Mouse (Mus musculus) ES-Bruce4 (cell line): Measurements from ENCODE around the gene Trim65. TPM values are rescaled to one million over a fixed set of nuclear protein-coding genes. Genes with fewer than 3 reads are reported as not detected.

ENCODE experiments used
- H3K27ac ChIP-seq: 2 replicates; pipeline ENCODE4 v1.5.1; 2012; ENCODE audit warnings: low read length, inconsistent platforms; ENCODE audit not compliant: insufficient read depth
- H3K27me3 ChIP-seq: 2 replicates; pipeline ENCODE4 v1.6.1; 2012; ENCODE audit warnings: mild to moderate bottlenecking, low read length, inconsistent platforms; ENCODE audit not compliant: control insufficient read depth, poor library complexity, insufficient read depth, severe bottlenecking
- H3K36me3 ChIP-seq: 2 replicates; pipeline ENCODE4 v1.6.1; 2012; ENCODE audit warnings: inconsistent platforms, mild to moderate bottlenecking, low read length, moderate library complexity; ENCODE audit not compliant: control insufficient read depth, poor library complexity, insufficient read depth, severe bottlenecking
- H3K4me1 ChIP-seq: one replicate; pipeline ENCODE4 v1.8.1; 2011; ENCODE audit warnings: low read length; ENCODE audit not compliant: control insufficient read depth, insufficient read depth
- H3K4me3 ChIP-seq: 2 replicates; pipeline ENCODE4 v1.5.1; 2011; ENCODE audit warnings: low read depth, mild to moderate bottlenecking, low read length
- H3K9ac ChIP-seq: 2 replicates; pipeline ENCODE4 v1.6.1; 2012; ENCODE audit warnings: low read depth, mild to moderate bottlenecking, inconsistent platforms; ENCODE audit not compliant: poor library complexity, severe bottlenecking
- H3K9me3 ChIP-seq: replicated peaks from 2 replicates; pipeline ENCODE4 v1.6.1; 2012; ENCODE audit warnings: mild to moderate bottlenecking, low read length, inconsistent platforms; ENCODE audit not compliant: control insufficient read depth, poor library complexity, insufficient read depth, severe bottlenecking
- CTCF ChIP-seq: IDR thresholded peaks from one replicate; pipeline ENCODE4 v1.8.1; 2011; ENCODE audit warnings: low read depth, low read length
- EP300 ChIP-seq: IDR thresholded peaks from 2 replicates; pipeline ENCODE4 v1.6.1; 2011; ENCODE audit warnings: low read depth, low read length; ENCODE audit not compliant: insufficient read depth
- POLR2A ChIP-seq: IDR thresholded peaks from one replicate; pipeline ENCODE4 v1.8.1; 2011; ENCODE audit warnings: low read length; ENCODE audit not compliant: insufficient read depth
- polyA plus RNA-seq: library from polyadenylated mRNA; stranded (reverse); fragments of >200 nt; gene quantifications from 2 replicates; pipeline ENCODE4 v1.2.4, GENCODE M21; 2011; ENCODE audit warnings: low read depth; ENCODE audit not compliant: missing spikeins, insufficient read depth, insufficient read length

The Trim65 gene
- polyA plus RNA-seq, 1 experiment = 0.78 TPM

DNA sequence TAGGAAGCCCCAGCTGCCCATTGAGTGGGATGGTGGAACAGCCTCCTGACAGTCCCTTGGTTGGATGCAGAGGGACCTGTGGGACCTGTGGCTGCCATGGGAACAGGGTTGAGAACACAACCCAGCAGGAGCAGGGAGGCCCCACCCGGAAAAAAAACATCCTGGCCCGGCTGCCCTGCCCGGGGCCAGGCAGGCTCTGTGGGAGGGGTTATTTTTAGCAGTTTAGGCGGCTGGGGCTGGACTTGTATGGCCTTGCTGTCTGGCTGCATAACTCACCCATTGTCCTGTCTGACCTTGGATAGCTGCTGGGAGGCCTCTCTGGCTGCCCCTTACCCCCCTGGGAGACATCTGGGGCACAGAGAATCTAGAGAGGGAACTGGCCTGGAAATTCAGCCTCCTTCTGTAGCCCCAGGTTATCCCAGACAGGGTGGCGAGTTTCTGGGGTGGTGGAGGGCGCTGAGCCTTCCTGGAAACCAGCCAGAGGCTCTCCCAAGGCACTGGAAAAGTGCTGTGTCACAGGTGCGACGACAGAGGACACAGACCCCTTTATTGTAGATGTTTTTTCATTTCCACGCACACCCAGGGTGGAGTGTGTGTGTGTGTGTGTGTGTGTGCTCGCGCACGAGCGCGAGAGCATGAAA lies 26.8 kb downstream of the Trim65 start:
- Histone ChIP-seq H3K9ac (no peak overlapping the region), H3K27ac (peak overlapping the region; percentile 29), H3K9me3 (no peaks in the 10 kb centered on the region), H3K36me3 (no peaks in the 10 kb centered on the region), H3K27me3 (0 out of 2 replicates have a peak, but pooled peaks cover 2% of the 10 kb centered on the region), H3K4me3 (no peak overlapping the region), H3K4me1 (peaks cover 16% of the 10 kb centered on the region)
- TF ChIP-seq POLR2A (no peak), EP300 (peak; percentile 82), CTCF (no peak)

DNA sequence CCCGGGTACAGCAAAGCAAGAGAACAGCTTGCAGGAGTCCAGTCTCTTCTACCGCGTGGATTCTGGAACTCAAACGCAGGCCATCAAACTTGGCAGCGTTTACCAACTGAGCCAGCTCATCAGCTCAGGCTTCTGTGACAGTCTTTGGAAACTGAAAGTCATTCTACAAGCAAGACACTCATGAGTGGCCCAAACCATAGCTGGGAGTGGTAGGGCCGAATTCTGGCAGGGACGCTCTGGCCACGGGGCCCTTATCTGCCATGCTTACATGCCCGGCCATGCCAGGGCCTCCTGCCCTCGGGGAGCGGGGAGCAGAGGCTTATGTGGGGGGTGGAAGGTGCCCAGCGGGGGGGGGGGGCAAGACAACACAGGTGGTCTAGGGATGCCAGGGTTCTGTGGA lies 27.4 kb downstream of the Trim65 start:
- Histone ChIP-seq H3K4me3 (no peak overlapping the region), H3K9ac (no peak overlapping the region), H3K4me1 (peaks cover 16% of the 10 kb centered on the region), H3K27me3 (0 out of 2 replicates have a peak, but pooled peaks cover 2% of the 10 kb centered on the region), H3K27ac (no peak overlapping the region), H3K9me3 (no peaks in the 10 kb centered on the region), H3K36me3 (no peaks in the 10 kb centered on the region)
- TF ChIP-seq POLR2A (no peak), CTCF (no peak), EP300 (no peak)

GRCm38 (mm10) chr11:116102472-116102871 lies 28.5 kb downstream of the Trim65 start:
- no peak for TF ChIP-seq CTCF
- no peak for TF ChIP-seq EP300
- no peak for TF ChIP-seq POLR2A

DNA sequence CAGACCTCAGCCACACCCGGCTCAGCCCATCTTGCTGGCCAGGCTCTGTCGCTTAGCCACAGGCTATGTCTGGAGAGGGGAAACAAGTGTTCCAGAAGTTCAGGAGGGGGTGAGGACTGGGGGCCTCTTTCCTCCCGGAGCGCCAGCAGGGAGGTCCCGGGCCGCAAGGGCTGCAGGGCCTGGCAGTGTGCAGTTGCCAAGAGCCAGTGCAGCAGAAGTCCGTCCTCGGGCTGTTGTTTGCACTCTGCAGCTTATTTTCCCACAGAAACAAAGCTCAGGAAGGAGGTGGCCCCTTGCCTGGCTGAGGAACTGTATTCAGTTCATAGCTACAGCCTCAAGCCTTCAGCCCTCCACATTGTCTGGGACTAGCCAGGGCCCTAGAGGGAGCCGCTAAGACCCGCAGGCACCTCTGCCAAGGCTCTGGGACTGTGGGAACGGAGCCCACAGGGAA lies 29.0 kb downstream of the Trim65 start:
- Histone ChIP-seq H3K27me3 (no peaks in the 10 kb centered on the region), H3K9me3 (no peaks in the 10 kb centered on the region), H3K4me1 (peaks cover 16% of the 10 kb centered on the region), H3K27ac (peak overlapping the region; percentile 82), H3K36me3 (no peaks in the 10 kb centered on the region), H3K9ac (peak overlapping the region; percentile 32), H3K4me3 (no peak overlapping the region)
- no peak for TF ChIP-seq CTCF
- TF ChIP-seq EP300 = 0 out of 2 replicates have a peak, but pooled peaks have one; percentile 35

More at GRCm38 (mm10) chr11:116102472-116102871, 28.5 kb downstream of the Trim65 start:
- Histone ChIP-seq H3K27ac (peak overlapping the region; percentile 82), H3K36me3 (no peaks in the 10 kb centered on the region), H3K9me3 (no peaks in the 10 kb centered on the region), H3K9ac (peak overlapping the region; percentile 32), H3K27me3 (no peaks in the 10 kb centered on the region), H3K4me3 (no peak overlapping the region), H3K4me1 (peaks cover 16% of the 10 kb centered on the region)

DNA sequence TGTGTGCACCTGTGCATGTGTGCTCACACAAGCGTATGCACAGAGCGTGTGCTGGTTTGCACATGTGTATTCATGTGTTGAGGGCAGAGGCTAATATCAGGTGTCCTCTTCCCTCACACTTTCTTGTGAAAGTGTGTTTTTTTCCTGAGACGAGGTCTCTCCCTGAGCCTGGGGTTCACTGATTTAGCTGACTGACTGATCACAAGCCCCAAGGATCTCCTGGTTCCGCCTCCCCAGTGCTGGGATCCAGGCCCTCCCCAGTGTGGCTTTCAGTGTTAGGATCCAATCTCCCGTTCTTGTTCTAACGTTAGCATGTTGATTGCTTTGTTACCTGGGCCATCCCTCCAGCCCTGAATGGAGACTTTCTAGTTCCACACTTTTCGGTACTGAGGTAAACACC lies 30.1 kb downstream of the Trim65 start:
- Histone ChIP-seq H3K27ac (peak overlapping the region; percentile 82), H3K9me3 (no peaks in the 10 kb centered on the region), H3K4me1 (peaks cover 10% of the 10 kb centered on the region), H3K4me3 (no peak overlapping the region), H3K27me3 (no peaks in the 10 kb centered on the region), H3K36me3 (no peaks in the 10 kb centered on the region), H3K9ac (peak overlapping the region; percentile 33; the same call in 1 of the 2 replicates)
- TF ChIP-seq EP300 (no peak), CTCF (no peak)

- no peaks in the 10 kb centered on the region for H3K36me3 ChIP-seq
- no peak overlapping the region for H3K27ac ChIP-seq
- peaks cover 10% of the 10 kb centered on the region for H3K4me1 ChIP-seq
- H3K27me3 ChIP-seq = no peaks in the 10 kb centered on the region
- no peak overlapping the region for H3K4me3 ChIP-seq
- TF ChIP-seq CTCF (no peak), POLR2A (no peak), EP300 (no peak)
- H3K9ac ChIP-seq = no peak overlapping the region
- H3K9me3 ChIP-seq = no peaks in the 10 kb centered on the region
These were observed 30.5 kb downstream of the Trim65 start for GRCm38 (mm10) chr11:116100385-116100784.
